Mouse (Mus musculus) olfactory bulb, adult 2 months (tissue): Measurements from ENCODE around the gene Cib2.

Experiments used
- CTCF ChIP-seq: fragments of 200-500 bp; IDR thresholded peaks from 2 replicates; pipeline ENCODE4 v1.5.1; 2012; ENCODE audit warnings: low read depth, mild to moderate bottlenecking, low read length, moderate library complexity; ENCODE audit not compliant: insufficient read depth
- POLR2A ChIP-seq: fragments of 200-500 bp; IDR thresholded peaks from 2 replicates; pipeline ENCODE4 v1.6.1; 2012; ENCODE audit warnings: mild to moderate bottlenecking, low read depth, low read length, moderate library complexity; ENCODE audit not compliant: insufficient read depth

- no peak for TF ChIP-seq CTCF
- no peak for TF ChIP-seq POLR2A
Observed at GRCm38 (mm10) chr9:54537030-54537429, 23.0 kb downstream of the Cib2 start.
